Mouse (Mus musculus) lung, embryonic 16.5 days (tissue): ENCODE measurements around the gene S100a3. TPM values are rescaled to one million over a fixed set of nuclear protein-coding genes. Genes with fewer than 3 reads are reported as not detected.

Experiments
- ATAC-seq: fragments of 200-750 bp; cut with Nextera tagmentation; 2 replicates; pipeline ENCODE4 v1.8.0; 2017; ENCODE audit warnings: low read depth, mild to moderate bottlenecking, moderate library complexity
- H3K27ac ChIP-seq: fragments of 300-500 bp; sonication (generic); 2 replicates; pipeline ENCODE4 v1.5.1; 2014; ENCODE audit warnings: mild to moderate bottlenecking, control low read depth, low read length
- H3K27me3 ChIP-seq: fragments of 300-500 bp; sonication (generic); 2 replicates; pipeline ENCODE4 v1.6.1; 2014; ENCODE audit warnings: low read depth, low read length, mixed read lengths; ENCODE audit not compliant: control insufficient read depth, insufficient read depth
- H3K36me3 ChIP-seq: fragments of 300-500 bp; sonication (generic); 2 replicates; pipeline ENCODE4 v1.6.1; 2014; ENCODE audit warnings: low read length; ENCODE audit not compliant: control insufficient read depth, insufficient read depth
- H3K4me1 ChIP-seq: fragments of 300-500 bp; sonication (generic); replicated peaks from 2 replicates; pipeline ENCODE4 v1.6.1; 2014; ENCODE audit warnings: low read length, mixed read lengths; ENCODE audit not compliant: control insufficient read depth, insufficient read depth
- H3K4me2 ChIP-seq: fragments of 300-500 bp; sonication (generic); 2 replicates; pipeline ENCODE4 v1.6.1; 2014; ENCODE audit warnings: low read depth, low read length, control low read depth
- H3K4me3 ChIP-seq: fragments of 300-500 bp; sonication (generic); 2 replicates; pipeline ENCODE4 v1.5.1; 2014; ENCODE audit warnings: mild to moderate bottlenecking, low read length, control low read depth
- H3K9ac ChIP-seq: fragments of 300-500 bp; sonication (generic); 2 replicates; pipeline ENCODE4 v1.6.1; 2014; ENCODE audit warnings: low read length, control low read depth
- H3K9me3 ChIP-seq: fragments of 300-500 bp; sonication (generic); 2 replicates; pipeline ENCODE4 v1.6.1; 2016; ENCODE audit warnings: low read length; ENCODE audit not compliant: control insufficient read depth
- WGBS: fragments of 180-500 bp; shearing (Covaris S2); extraction: QIAGEN DNeasy Blood & Tissue Kit; methylation state at CpG from one replicate; pipeline ENCODE4 v1.1.7; 2014; 5-methylcytosine and 5-hydroxymethylcytosine counted together
- polyA plus RNA-seq: library from polyadenylated mRNA; unstranded; fragments of >200 nt; fragmentation: Nextera tagmentation; extraction: Ambion mirVana; gene quantifications from 2 replicates; pipeline ENCODE4 v1.2.1, GENCODE M21; 2015

S100a3 gene
- polyA plus RNA-seq, 1 experiment from 2014 or later: 0.25 TPM

GRCm38 (mm10) chr3:90549676-90550420, 10.5 kb upstream of the S100a3 start:
- 58% methylated on average over 5 of the region's 5 CpGs for WGBS
- no peaks in the 10 kb centered on the region for H3K36me3 ChIP-seq
- H3K9ac ChIP-seq: no peak overlapping the region
- no peaks in the 10 kb centered on the region for H3K4me1 ChIP-seq
- no peaks in the 10 kb centered on the region for H3K27me3 ChIP-seq
- H3K4me3 ChIP-seq: no peak overlapping the region
- no peak overlapping the region for H3K27ac ChIP-seq
- ATAC-seq: no peak
- H3K9me3 ChIP-seq: no peaks in the 10 kb centered on the region
- no peak overlapping the region for H3K4me2 ChIP-seq

DNA sequence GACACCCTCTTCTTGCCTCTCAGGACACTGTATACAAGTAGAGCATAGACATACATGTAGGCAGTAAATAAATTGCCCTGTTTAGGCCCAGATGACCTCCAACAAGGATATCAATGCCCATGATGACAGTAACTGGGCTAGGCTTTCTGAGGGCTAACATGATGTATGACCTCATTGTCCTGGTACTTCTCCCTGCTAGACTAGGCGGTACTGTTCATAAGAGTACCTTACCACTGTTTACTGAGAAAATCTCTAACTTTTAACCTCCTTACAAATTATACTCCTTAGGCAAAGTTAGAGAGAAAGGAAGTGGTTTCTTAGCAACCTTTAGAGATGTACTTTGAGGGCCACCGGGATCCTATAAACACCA, 10.0 kb upstream of the S100a3 start:
- Histone ChIP-seq H3K4me1 (no peaks in the 10 kb centered on the region), H3K27ac (no peak overlapping the region), H3K4me3 (no peak overlapping the region), H3K36me3 (no peaks in the 10 kb centered on the region), H3K9me3 (no peaks in the 10 kb centered on the region), H3K4me2 (no peak overlapping the region), H3K9ac (no peak overlapping the region), H3K27me3 (no peaks in the 10 kb centered on the region)
- 76% methylated on average over 2 of the region's 2 CpGs for WGBS
- no peak for ATAC-seq

DNA sequence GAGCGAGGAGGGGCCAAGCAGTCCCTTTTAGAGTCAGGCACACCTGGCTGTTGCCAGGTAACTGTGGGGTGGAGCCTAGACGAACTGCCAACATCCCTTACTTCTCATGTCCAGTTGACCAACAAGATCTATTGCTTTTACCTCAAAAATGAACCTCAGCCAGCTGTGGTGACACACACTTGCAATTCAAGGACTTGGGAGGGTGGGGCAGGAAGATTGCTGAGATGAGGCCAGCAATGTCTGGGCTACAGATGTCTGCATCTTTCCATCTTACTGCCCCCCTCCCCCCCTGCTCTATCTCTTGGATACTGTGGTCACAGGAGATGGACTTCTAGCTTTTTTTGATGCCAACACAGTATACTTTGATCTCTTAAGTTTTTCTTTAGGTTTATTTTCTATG, 8.1 kb upstream of the S100a3 start:
- Histone ChIP-seq H3K36me3 (no peaks in the 10 kb centered on the region), H3K9ac (no peak overlapping the region), H3K4me3 (no peak overlapping the region), H3K27ac (no peak overlapping the region), H3K27me3 (no peaks in the 10 kb centered on the region), H3K4me2 (no peak overlapping the region), H3K4me1 (no peaks in the 10 kb centered on the region), H3K9me3 (no peaks in the 10 kb centered on the region)
- ATAC-seq: no peak
- 80% methylated on average over 2 of the region's 2 CpGs for WGBS

DNA sequence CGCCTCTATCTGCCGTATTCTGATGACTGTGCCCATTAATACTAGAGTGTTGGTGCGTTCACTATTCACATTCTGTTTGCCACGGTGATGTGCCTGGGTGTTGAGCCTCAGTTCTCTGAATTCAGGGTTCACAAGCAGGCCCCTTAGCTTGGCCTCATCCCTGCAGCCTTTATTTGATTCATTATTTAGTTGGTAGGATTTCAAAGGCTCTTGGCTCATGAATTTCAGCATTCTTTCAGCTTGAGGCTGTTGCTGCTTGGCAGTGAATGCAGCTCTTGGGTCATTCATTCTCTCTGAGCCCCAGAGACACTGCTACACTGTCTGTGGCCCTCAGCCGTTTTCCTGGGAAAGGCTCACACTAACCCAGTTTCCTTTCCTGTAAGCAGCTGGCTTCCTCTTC, 4.4 kb upstream of the S100a3 start:
- ATAC-seq: no peak
- Histone ChIP-seq H3K4me1 (no peaks in the 10 kb centered on the region), H3K4me2 (no peak overlapping the region), H3K27ac (no peak overlapping the region), H3K36me3 (no peaks in the 10 kb centered on the region), H3K9me3 (no peaks in the 10 kb centered on the region), H3K4me3 (no peak overlapping the region), H3K9ac (no peak overlapping the region), H3K27me3 (no peaks in the 10 kb centered on the region)
- WGBS: 55% methylated on average over 5 of the region's 5 CpGs

DNA sequence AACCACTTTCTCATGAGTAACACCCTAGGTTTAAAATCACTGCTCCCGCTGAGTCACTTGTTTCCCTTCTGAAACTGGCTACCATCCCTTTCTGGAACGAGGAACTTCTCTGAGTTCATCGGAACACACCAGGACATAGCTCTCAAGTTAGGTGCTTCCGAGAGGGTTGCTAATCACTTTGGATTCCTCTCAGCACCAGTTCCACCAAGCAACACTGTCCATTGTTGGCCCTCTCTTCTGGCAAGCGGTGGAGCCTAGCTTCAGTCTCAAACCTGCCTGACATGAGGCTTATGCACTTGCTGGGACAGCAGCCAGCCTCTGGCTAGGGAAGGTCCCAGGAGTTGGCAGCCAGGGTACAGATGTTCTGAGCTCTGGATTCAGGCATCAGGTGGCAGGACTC, 14.3 kb downstream of the S100a3 start:
- no peak overlapping the region for H3K4me2 ChIP-seq
- H3K27ac ChIP-seq: no peak overlapping the region
- H3K4me3 ChIP-seq: no peak overlapping the region
- H3K4me1 ChIP-seq: no peaks in the 10 kb centered on the region
- H3K27me3 ChIP-seq: no peaks in the 10 kb centered on the region
- WGBS: 85% methylated on average over 5 of the region's 5 CpGs
- H3K9ac ChIP-seq: no peak overlapping the region
- H3K9me3 ChIP-seq: no peaks in the 10 kb centered on the region
- ATAC-seq: no peak
- H3K36me3 ChIP-seq: no peaks in the 10 kb centered on the region

DNA sequence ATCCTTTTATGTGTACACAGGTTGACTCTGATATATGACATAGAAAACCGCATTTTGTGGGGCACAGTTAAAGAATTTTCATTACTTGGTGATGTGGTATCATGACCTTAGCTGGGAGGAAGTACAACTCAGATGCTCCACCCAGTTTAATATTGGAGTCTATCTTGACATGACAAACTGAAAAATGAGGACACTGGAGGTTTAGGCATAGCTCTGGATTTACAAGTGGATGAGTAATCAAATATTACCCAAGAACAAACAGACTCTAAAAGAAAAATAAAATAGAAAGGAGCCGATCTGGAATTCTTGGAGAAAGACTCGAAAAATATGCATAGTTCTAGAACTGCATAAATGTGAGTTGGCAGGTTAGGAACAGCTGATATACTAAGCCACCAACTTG, 14.9 kb downstream of the S100a3 start:
- Histone ChIP-seq H3K27ac (no peak overlapping the region), H3K4me2 (no peak overlapping the region), H3K27me3 (no peaks in the 10 kb centered on the region), H3K4me3 (no peak overlapping the region), H3K36me3 (no peaks in the 10 kb centered on the region), H3K9ac (no peak overlapping the region), H3K9me3 (no peaks in the 10 kb centered on the region), H3K4me1 (no peaks in the 10 kb centered on the region)
- ATAC-seq: no peak
- WGBS: 53% methylated on average over 3 of the region's 3 CpGs

- H3K27ac ChIP-seq: no peak overlapping the region
- H3K4me2 ChIP-seq: no peak overlapping the region
- H3K4me1 ChIP-seq: no peaks in the 10 kb centered on the region
- no peak overlapping the region for H3K4me3 ChIP-seq
- no peaks in the 10 kb centered on the region for H3K9me3 ChIP-seq
- no peaks in the 10 kb centered on the region for H3K36me3 ChIP-seq
- H3K9ac ChIP-seq: no peak overlapping the region
- ATAC-seq: peak; percentile 23; the same call in 1 of the 2 replicates
- no peaks in the 10 kb centered on the region for H3K27me3 ChIP-seq
- WGBS: 62% methylated on average over 10 of the region's 10 CpGs
Measured at GRCm38 (mm10) chr3:90576351-90577001, 16.1 kb downstream of the S100a3 start.

DNA sequence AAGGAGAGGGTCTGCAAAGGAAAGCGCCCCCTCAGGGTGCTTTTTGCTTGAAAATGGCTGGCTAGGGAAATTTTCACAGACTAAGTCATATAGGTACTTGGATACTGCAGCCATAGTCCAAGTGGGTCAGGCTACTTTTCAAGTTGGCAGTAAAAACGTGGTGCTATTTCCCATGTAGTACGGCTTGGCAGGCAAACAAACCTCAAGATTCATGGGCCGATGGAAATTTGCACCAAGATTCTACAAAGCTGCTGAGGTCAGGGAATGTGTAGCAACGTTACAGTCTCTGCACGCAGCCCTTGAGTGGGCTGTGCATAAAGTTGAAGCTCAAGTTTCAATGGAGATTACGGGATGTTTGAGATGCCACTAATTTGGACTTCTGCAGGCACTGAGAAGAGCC, 19.1 kb downstream of the S100a3 start:
- Histone ChIP-seq H3K9ac (no peak overlapping the region), H3K36me3 (no peaks in the 10 kb centered on the region), H3K27me3 (no peaks in the 10 kb centered on the region), H3K9me3 (no peaks in the 10 kb centered on the region), H3K4me1 (no peaks in the 10 kb centered on the region; the same call in 1 of the 2 replicates), H3K4me3 (no peak overlapping the region), H3K27ac (no peak overlapping the region), H3K4me2 (no peak overlapping the region)
- ATAC-seq: no peak
- WGBS: 38% methylated on average over 7 of the region's 7 CpGs

GRCm38 (mm10) chr3:90581141-90581540, 20.8 kb downstream of the S100a3 start:
- H3K27me3 ChIP-seq: no peaks in the 10 kb centered on the region
- no peaks in the 10 kb centered on the region for H3K9me3 ChIP-seq
- H3K4me1 ChIP-seq: no peaks in the 10 kb centered on the region; the same call in 1 of the 2 replicates
- no peak overlapping the region for H3K9ac ChIP-seq
- no peak for ATAC-seq
- no peak overlapping the region for H3K4me2 ChIP-seq
- H3K4me3 ChIP-seq: no peak overlapping the region
- no peak overlapping the region for H3K27ac ChIP-seq
- no peaks in the 10 kb centered on the region for H3K36me3 ChIP-seq
- WGBS: 93% methylated on average over 5 of the region's 5 CpGs
